Mouse (Mus musculus) embryonic facial prominence, embryonic 11.5 days (tissue): ENCODE measurements around the gene Ankdd1b. TPM values are rescaled to one million over a fixed set of nuclear protein-coding genes. Genes with fewer than 3 reads are reported as not detected.

Source experiments
- ATAC-seq: fragments of 200-750 bp; cut with Nextera tagmentation; replicated peaks from 2 replicates; pipeline ENCODE4 v1.8.0; 2017; ENCODE audit warnings: low read depth; ENCODE audit not compliant: insufficient number of reproducible peaks, low FRiP score, low TSS enrichment
- DNase-seq: peaks from one replicate; pipeline ENCODE4 v3.0.0-alpha.2; 2015; ENCODE audit warnings: low spot score
- H3K27ac ChIP-seq: fragments of 300-500 bp; sonication (generic); replicated peaks from 2 replicates; pipeline ENCODE4 v1.5.1; 2014; ENCODE audit warnings: mild to moderate bottlenecking, low read depth, low read length, control low read depth
- H3K27me3 ChIP-seq: fragments of 300-500 bp; sonication (generic); 2 replicates; pipeline ENCODE4 v1.6.1; 2014; ENCODE audit warnings: mild to moderate bottlenecking, low read length, moderate library complexity, mixed read lengths; ENCODE audit not compliant: control insufficient read depth, insufficient read depth
- H3K36me3 ChIP-seq: fragments of 300-500 bp; sonication (generic); replicated peaks from 2 replicates; pipeline ENCODE4 v1.6.1; 2014; ENCODE audit warnings: low read depth, mild to moderate bottlenecking, low read length, moderate library complexity, mixed read lengths; ENCODE audit not compliant: control insufficient read depth, insufficient read depth
- H3K4me1 ChIP-seq: fragments of 300-500 bp; sonication (generic); 2 replicates; pipeline ENCODE4 v1.6.1; 2014; ENCODE audit warnings: low read length, mixed read lengths; ENCODE audit not compliant: control insufficient read depth, insufficient read depth
- H3K4me2 ChIP-seq: fragments of 300-500 bp; sonication (generic); 2 replicates; pipeline ENCODE4 v1.6.1; 2014; ENCODE audit warnings: low read depth, mild to moderate bottlenecking, control low read depth, low read length, moderate library complexity
- H3K4me3 ChIP-seq: fragments of 300-500 bp; sonication (generic); 2 replicates; pipeline ENCODE4 v1.5.1; 2014; ENCODE audit warnings: low read depth, low read length, control low read depth
- H3K9ac ChIP-seq: fragments of 300-500 bp; sonication (generic); replicated peaks from 2 replicates; pipeline ENCODE4 v1.6.1; 2014; ENCODE audit warnings: mild to moderate bottlenecking, control low read depth, low read length
- H3K9me3 ChIP-seq: fragments of 300-500 bp; sonication (generic); replicated peaks from 2 replicates; pipeline ENCODE4 v1.6.1; 2016; ENCODE audit warnings: mild to moderate bottlenecking, low read length, inconsistent platforms, mixed read lengths; ENCODE audit not compliant: control insufficient read depth
- WGBS: fragments of 180-500 bp; shearing (Covaris S2); extraction: QIAGEN DNeasy Blood & Tissue Kit; methylation state at CpG from one replicate; pipeline ENCODE4 v1.1.7; 2014; 5-methylcytosine and 5-hydroxymethylcytosine counted together
- polyA plus RNA-seq: library from polyadenylated mRNA; unstranded; fragments of >200 nt; fragmentation: Nextera tagmentation; extraction: Ambion mirVana; gene quantifications from 2 replicates; pipeline ENCODE4 v1.2.1, GENCODE M21; 2014

The Ankdd1b gene
- polyA plus RNA-seq, 1 experiment from 2014 or later = not detected

- DNase-seq = peak; percentile 57
- H3K36me3 ChIP-seq = no peaks in the 10 kb centered on the region
- no peaks in the 10 kb centered on the region; the same call in 1 of the 2 replicates for H3K4me1 ChIP-seq
- no peaks in the 10 kb centered on the region for H3K9me3 ChIP-seq
- no peak overlapping the region for H3K4me2 ChIP-seq
- H3K27me3 ChIP-seq = no peaks in the 10 kb centered on the region
- 43% methylated on average over 5 of the region's 5 CpGs for WGBS
- ATAC-seq = peak; percentile 51; the same call in 1 of the 2 replicates
- H3K9ac ChIP-seq = no peak overlapping the region
- no peak overlapping the region for H3K4me3 ChIP-seq
- H3K27ac ChIP-seq = peak overlapping the region; percentile 56; the same call in 1 of the 2 replicates
These were observed 36.1 kb downstream of the Ankdd1b start for GRCm38 (mm10) chr13:96434899-96435331.

GRCm38 (mm10) chr13:96433648-96434190, 37.3 kb downstream of the Ankdd1b start:
- WGBS = 66% methylated on average over 11 of the region's 11 CpGs

GRCm38 (mm10) chr13:96433041-96433440, 38.0 kb downstream of the Ankdd1b start:
- no peak for DNase-seq
- Histone ChIP-seq H3K27ac (no peak overlapping the region), H3K4me2 (no peak overlapping the region), H3K4me3 (no peak overlapping the region), H3K27me3 (no peaks in the 10 kb centered on the region), H3K4me1 (no peaks in the 10 kb centered on the region; the same call in 1 of the 2 replicates), H3K36me3 (no peaks in the 10 kb centered on the region), H3K9ac (no peak overlapping the region), H3K9me3 (no peaks in the 10 kb centered on the region)
- WGBS = 85% methylated on average over 6 of the region's 6 CpGs
- ATAC-seq = no peak

More at GRCm38 (mm10) chr13:96433648-96434190, 37.3 kb downstream of the Ankdd1b start:
- Histone ChIP-seq H3K4me2 (no peak overlapping the region), H3K4me1 (no peaks in the 10 kb centered on the region; the same call in 1 of the 2 replicates), H3K27me3 (no peaks in the 10 kb centered on the region), H3K4me3 (no peak overlapping the region), H3K36me3 (no peaks in the 10 kb centered on the region), H3K9ac (no peak overlapping the region), H3K27ac (no peak overlapping the region), H3K9me3 (no peaks in the 10 kb centered on the region)
- no peak for DNase-seq
- no peak; the same call in 1 of the 2 replicates for ATAC-seq

- no peak overlapping the region for H3K27ac ChIP-seq
- no peaks in the 10 kb centered on the region; the same call in 1 of the 2 replicates for H3K4me1 ChIP-seq
- no peak overlapping the region for H3K4me2 ChIP-seq
- no peaks in the 10 kb centered on the region for H3K9me3 ChIP-seq
- no peak overlapping the region for H3K4me3 ChIP-seq
- no peak for ATAC-seq
- H3K36me3 ChIP-seq = no peaks in the 10 kb centered on the region
- no peak for DNase-seq
- no peak overlapping the region for H3K9ac ChIP-seq
- H3K27me3 ChIP-seq = no peaks in the 10 kb centered on the region
- 52% methylated on average over 3 of the region's 3 CpGs for WGBS
These were observed 38.6 kb downstream of the Ankdd1b start for GRCm38 (mm10) chr13:96432376-96432811.

- H3K4me2 ChIP-seq = no peak overlapping the region
- H3K9me3 ChIP-seq = no peaks in the 10 kb centered on the region
- no peak overlapping the region for H3K9ac ChIP-seq
- no peak overlapping the region for H3K4me3 ChIP-seq
- 36% methylated on average over 12 of the region's 12 CpGs for WGBS
- no peak overlapping the region for H3K27ac ChIP-seq
- DNase-seq = peak; percentile 94
- no peaks in the 10 kb centered on the region; the same call in 1 of the 2 replicates for H3K4me1 ChIP-seq
- ATAC-seq = peak; percentile 61; the same call in 1 of the 2 replicates
- no peaks in the 10 kb centered on the region for H3K27me3 ChIP-seq
- H3K36me3 ChIP-seq = no peaks in the 10 kb centered on the region
These were observed 39.3 kb downstream of the Ankdd1b start for GRCm38 (mm10) chr13:96431595-96432156.

GRCm38 (mm10) chr13:96428531-96428930, 42.5 kb downstream of the Ankdd1b start:
- H3K27ac ChIP-seq = no peak overlapping the region
- no peaks in the 10 kb centered on the region for H3K4me1 ChIP-seq
- H3K9me3 ChIP-seq = no peaks in the 10 kb centered on the region
- H3K9ac ChIP-seq = no peak overlapping the region
- no peaks in the 10 kb centered on the region for H3K27me3 ChIP-seq
- no peak for ATAC-seq
- H3K4me3 ChIP-seq = no peak overlapping the region
- no peaks in the 10 kb centered on the region for H3K36me3 ChIP-seq
- no peak overlapping the region for H3K4me2 ChIP-seq
- 79% methylated on average over 5 of the region's 5 CpGs for WGBS
- no peak for DNase-seq

GRCm38 (mm10) chr13:96426044-96426443, 45.0 kb downstream of the Ankdd1b start:
- Histone ChIP-seq H3K9me3 (no peaks in the 10 kb centered on the region), H3K27ac (no peak overlapping the region), H3K36me3 (no peaks in the 10 kb centered on the region), H3K9ac (no peak overlapping the region), H3K4me2 (no peak overlapping the region), H3K27me3 (no peaks in the 10 kb centered on the region), H3K4me3 (no peak overlapping the region), H3K4me1 (no peaks in the 10 kb centered on the region)
- ATAC-seq (no peak), DNase-seq (no peak)
- 58% methylated on average over 3 of the region's 3 CpGs for WGBS

GRCm38 (mm10) chr13:96424496-96425274, 46.3 kb downstream of the Ankdd1b start:
- WGBS = 89% methylated on average over 12 of the region's 12 CpGs
- no peak for ATAC-seq

More at GRCm38 (mm10) chr13:96424496-96425274, 46.3 kb downstream of the Ankdd1b start:
- Histone ChIP-seq H3K4me2 (no peak overlapping the region), H3K4me1 (no peaks in the 10 kb centered on the region), H3K27me3 (no peaks in the 10 kb centered on the region), H3K36me3 (no peaks in the 10 kb centered on the region), H3K4me3 (no peak overlapping the region), H3K9me3 (no peaks in the 10 kb centered on the region), H3K9ac (no peak overlapping the region), H3K27ac (no peak overlapping the region)
- DNase-seq = no peak
